Mouse (Mus musculus): Measurements from ENCODE around the gene Pan3.

Gene Pan3

GRCm38 (mm10) chr5:147563511-147564139, 133.7 kb downstream of the Pan3 start:
- DNase-seq, result no peak

GRCm38 (mm10) chr5:147564140-147564590, 134.2 kb downstream of the Pan3 start:
- DNase-seq, result no peak

- no peak for DNase-seq
Measured at GRCm38 (mm10) chr5:147565444-147565843, 135.5 kb downstream of the Pan3 start.

- DNase-seq, result no peak
Measured at GRCm38 (mm10) chr5:147566335-147566734, 136.4 kb downstream of the Pan3 start.

- DNase-seq, result no peak
Measured at GRCm38 (mm10) chr5:147572695-147573094, 142.7 kb downstream of the Pan3 start.

GRCm38 (mm10) chr5:147573555-147573954, 143.6 kb downstream of the Pan3 start:
- DNase-seq, result no peak

GRCm38 (mm10) chr5:147574517-147574916, 144.6 kb downstream of the Pan3 start:
- DNase-seq, result no peak

- DNase-seq, result no peak
Measured at GRCm38 (mm10) chr5:147577003-147577402, 147.0 kb downstream of the Pan3 start.

GRCm38 (mm10) chr5:147579148-147579547, 149.2 kb downstream of the Pan3 start:
- no peak for DNase-seq

- no peak for DNase-seq
Measured at GRCm38 (mm10) chr5:147579691-147580090, 149.7 kb downstream of the Pan3 start.

GRCm38 (mm10) chr5:147580181-147580580, 150.2 kb downstream of the Pan3 start:
- DNase-seq, result no peak

GRCm38 (mm10) chr5:147583702-147584298, 153.8 kb downstream of the Pan3 start:
- peak; percentile 73 for DNase-seq

- DNase-seq, result no peak
Measured at GRCm38 (mm10) chr5:147584648-147585047, 154.7 kb downstream of the Pan3 start.

- DNase-seq, result no peak
Measured at GRCm38 (mm10) chr5:147585070-147585469, 155.1 kb downstream of the Pan3 start.

- DNase-seq, result peak; percentile 19
Measured at GRCm38 (mm10) chr5:147589814-147590213, 159.9 kb downstream of the Pan3 start.

GRCm38 (mm10) chr5:147597825-147598224, 167.9 kb downstream of the Pan3 start:
- no peak for DNase-seq

Measured in cerebellum, adult 9-10 months (tissue).